Mouse (Mus musculus) stomach, embryonic 15.5 days (tissue): Measurements from ENCODE around the gene Klhdc7a. TPM values are rescaled to one million over a fixed set of nuclear protein-coding genes. Genes with fewer than 3 reads are reported as not detected.
A peak's percentile ranks its signal among the peaks of the same experiment; 100 is the strongest.

Source experiments
- ATAC-seq: fragments of 200-750 bp; cut with Nextera tagmentation; 2 replicates; pipeline ENCODE4 v1.8.0; 2017; ENCODE audit warnings: low read depth, moderate number of reproducible peaks, moderate TSS enrichment; ENCODE audit not compliant: insufficient read depth, low FRiP score
- H3K27ac ChIP-seq: fragments of 300-500 bp; sonication (generic); 2 replicates; pipeline ENCODE4 v1.5.1; 2015; ENCODE audit warnings: mild to moderate bottlenecking, inconsistent platforms
- H3K27me3 ChIP-seq: fragments of 300-500 bp; sonication (generic); replicated peaks from 2 replicates; pipeline ENCODE4 v1.6.1; 2015; ENCODE audit warnings: inconsistent platforms
- H3K36me3 ChIP-seq: fragments of 300-500 bp; sonication (generic); 2 replicates; pipeline ENCODE4 v1.6.1; 2015; ENCODE audit warnings: inconsistent platforms
- H3K4me1 ChIP-seq: fragments of 300-500 bp; sonication (generic); 2 replicates; pipeline ENCODE4 v1.6.1; 2015; ENCODE audit warnings: inconsistent platforms
- H3K4me2 ChIP-seq: fragments of 300-500 bp; sonication (generic); 2 replicates; pipeline ENCODE4 v1.6.1; 2015; ENCODE audit warnings: mild to moderate bottlenecking, inconsistent platforms
- H3K4me3 ChIP-seq: fragments of 300-500 bp; sonication (generic); replicated peaks from 2 replicates; pipeline ENCODE4 v1.5.1; 2015; ENCODE audit warnings: inconsistent platforms
- H3K9ac ChIP-seq: fragments of 300-500 bp; sonication (generic); 2 replicates; pipeline ENCODE4 v1.6.1; 2015; ENCODE audit warnings: inconsistent platforms
- H3K9me3 ChIP-seq: fragments of 300-500 bp; sonication (generic); 2 replicates; pipeline ENCODE4 v1.6.1; 2016; ENCODE audit warnings: inconsistent platforms
- WGBS: fragments of 180-500 bp; shearing (Covaris S2); methylation state at CpG from one replicate; pipeline ENCODE4 v1.1.7; 2015; 5-methylcytosine and 5-hydroxymethylcytosine counted together
- polyA plus RNA-seq: library from polyadenylated mRNA; unstranded; fragments of >200 nt; fragmentation: Nextera tagmentation; extraction: Ambion mirVana; gene quantifications from 2 replicates; pipeline ENCODE4 v1.2.1, GENCODE M21; 2015

Gene Klhdc7a
- 0.75 and 0.76 TPM in 2 replicates for polyA plus RNA-seq

GRCm38 (mm10) chr4:139967922-139968321 is at the start of gene Klhdc7a:
Gene Klhdc7a (minus strand): TSS chr4:139968026.
- H3K9ac ChIP-seq, result no peak within 1 kb of the TSS
- whole genome bisulfite sequencing, result 26% methylated on average over 4 of the region's 4 CpGs
- H3K27me3 ChIP-seq, result no peaks in the 10 kb centered on the region
- peak within 1 kb of the TSS; percentile 76 for H3K27ac ChIP-seq
- peak; percentile 54; the same call in 1 of the 2 replicates for ATAC-seq
- H3K4me2 ChIP-seq, result peak within 1 kb of the TSS; percentile 40
- H3K4me3 ChIP-seq, result no peak within 1 kb of the TSS
- peaks cover 10% of the 10 kb centered on the region; the same call in 1 of the 2 replicates for H3K4me1 ChIP-seq
- H3K36me3 ChIP-seq, result no peaks in the 10 kb centered on the region
- H3K9me3 ChIP-seq, result no peaks in the 10 kb centered on the region

DNA sequence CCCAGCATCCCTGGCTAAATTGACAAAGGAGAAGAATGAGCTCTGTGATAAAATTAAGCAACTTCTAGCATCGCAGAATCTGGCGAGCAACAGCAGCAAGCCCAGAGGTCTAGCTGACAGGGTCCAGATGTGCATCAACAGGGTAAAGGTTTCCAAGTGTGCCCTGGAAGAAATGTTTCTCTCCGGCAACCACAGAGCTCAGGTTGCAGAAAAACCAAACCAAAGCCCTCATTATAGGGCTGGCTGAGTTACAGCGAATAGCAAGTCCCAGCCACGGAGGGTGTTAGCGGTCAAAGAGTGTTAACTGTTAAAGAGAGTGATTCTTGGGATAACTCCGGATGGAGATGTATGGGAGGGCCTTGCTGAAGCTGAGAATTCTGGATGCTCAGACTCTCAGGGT is 48.1 kb upstream of the Klhdc7a start:
- no peaks in the 10 kb centered on the region for H3K4me1 ChIP-seq
- ATAC-seq, result no peak
- H3K9me3 ChIP-seq, result no peaks in the 10 kb centered on the region
- H3K9ac ChIP-seq, result no peak overlapping the region
- H3K4me3 ChIP-seq, result no peak overlapping the region
- no peaks in the 10 kb centered on the region for H3K36me3 ChIP-seq
- no peak overlapping the region for H3K27ac ChIP-seq
- WGBS, result 44% methylated on average over 7 of the region's 7 CpGs
- no peaks in the 10 kb centered on the region for H3K27me3 ChIP-seq
- no peak overlapping the region for H3K4me2 ChIP-seq

DNA sequence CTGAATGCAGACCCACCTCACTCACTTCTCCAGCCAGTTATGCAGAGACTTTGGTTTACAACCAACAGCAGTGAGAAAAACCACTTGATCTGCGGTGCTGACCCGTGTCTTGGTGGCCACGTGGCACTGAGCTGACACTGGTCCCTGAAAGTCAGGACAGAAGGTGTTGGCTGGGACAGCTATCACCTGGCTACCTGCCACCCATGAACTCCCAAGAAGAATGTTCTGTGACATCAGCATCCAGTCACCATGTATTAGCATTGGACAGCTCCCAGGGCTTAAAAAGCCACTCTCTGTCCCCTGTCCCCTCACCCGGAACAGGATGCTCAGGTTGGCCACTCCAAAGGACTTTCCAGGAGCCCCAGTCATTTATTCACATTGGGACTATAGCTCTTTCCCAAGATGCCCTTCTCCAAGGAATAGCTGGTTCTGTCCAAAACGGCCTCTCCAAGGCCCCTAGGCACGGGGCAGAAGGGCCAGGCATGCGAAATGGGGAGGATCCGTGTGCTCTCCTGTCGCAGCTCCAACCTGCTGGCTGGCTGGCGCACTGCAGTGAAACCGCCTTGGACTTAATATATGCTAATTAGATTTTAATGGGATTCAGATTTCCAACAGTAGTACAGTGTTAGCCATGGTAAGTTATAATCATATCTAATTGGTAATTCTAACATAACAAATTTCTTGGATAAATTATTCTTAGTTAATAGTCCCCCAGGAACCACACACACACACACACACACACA is 43.1 kb upstream of the Klhdc7a start:
- no peaks in the 10 kb centered on the region for H3K36me3 ChIP-seq
- no peak overlapping the region for H3K27ac ChIP-seq
- WGBS, result 70% methylated on average over 11 of the region's 11 CpGs
- H3K9ac ChIP-seq, result no peak overlapping the region
- H3K4me3 ChIP-seq, result no peak overlapping the region
- H3K27me3 ChIP-seq, result no peaks in the 10 kb centered on the region
- no peaks in the 10 kb centered on the region for H3K4me1 ChIP-seq
- no peak for ATAC-seq
- H3K4me2 ChIP-seq, result no peak overlapping the region
- H3K9me3 ChIP-seq, result no peaks in the 10 kb centered on the region

DNA sequence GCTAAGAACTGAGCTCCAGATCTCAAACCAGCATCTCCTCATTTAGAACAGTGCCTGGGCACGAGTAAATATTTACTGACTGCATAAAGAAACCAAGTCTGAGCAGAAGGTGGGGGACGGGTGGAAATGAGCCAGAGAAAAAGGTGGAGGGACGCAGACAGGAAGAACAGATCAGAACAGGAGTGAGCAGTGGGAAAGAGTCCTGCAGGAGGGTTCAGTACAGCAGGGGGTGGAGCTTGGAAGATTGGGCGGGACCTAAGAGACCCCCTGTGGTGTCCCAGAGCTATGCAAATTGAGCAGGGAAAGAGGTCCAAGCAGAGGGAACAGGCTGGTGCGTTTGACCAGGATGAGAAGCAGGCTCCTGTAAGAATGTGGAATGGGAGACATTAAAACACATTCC is 37.1 kb upstream of the Klhdc7a start:
- Histone ChIP-seq H3K27ac (peak overlapping the region; percentile 48; the same call in 1 of the 2 replicates), H3K9me3 (no peaks in the 10 kb centered on the region), H3K27me3 (peaks cover 28% of the 10 kb centered on the region; the same call in 1 of the 2 replicates), H3K36me3 (no peaks in the 10 kb centered on the region), H3K4me3 (peak overlapping the region; percentile 23), H3K4me2 (peak overlapping the region; percentile 57), H3K4me1 (0 out of 2 replicates have a peak, but pooled peaks cover 11% of the 10 kb centered on the region), H3K9ac (no peak overlapping the region)
- 0 out of 2 replicates have a peak, but pooled peaks have one; percentile 40 for ATAC-seq
- 10% methylated on average over 5 of the region's 5 CpGs for WGBS

DNA sequence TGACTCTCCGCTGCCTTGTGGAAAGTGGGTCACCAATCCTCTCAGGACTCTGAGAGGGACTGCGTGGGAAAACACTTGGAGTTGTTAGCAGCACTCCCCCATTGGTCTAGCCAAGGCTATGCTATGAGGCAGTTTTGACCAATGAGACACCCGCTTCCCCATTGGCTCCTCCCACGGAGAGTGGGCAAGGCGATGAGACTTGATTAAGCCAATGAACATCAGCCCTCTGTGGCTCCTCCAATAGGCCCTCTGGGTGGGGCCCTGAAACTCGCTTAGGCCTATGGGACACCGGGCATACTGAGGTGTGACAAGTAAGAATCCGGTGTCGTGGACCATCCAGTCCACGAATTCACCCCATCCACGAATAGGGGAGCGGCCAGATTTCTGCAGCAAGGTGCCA is 36.3 kb upstream of the Klhdc7a start:
- Histone ChIP-seq H3K4me3 (peak overlapping the region; percentile 23), H3K27ac (peak overlapping the region; percentile 48; the same call in 1 of the 2 replicates), H3K4me2 (peak overlapping the region; percentile 57), H3K27me3 (peaks cover 28% of the 10 kb centered on the region; the same call in 1 of the 2 replicates), H3K9me3 (no peaks in the 10 kb centered on the region), H3K9ac (no peak overlapping the region), H3K36me3 (no peaks in the 10 kb centered on the region), H3K4me1 (0 out of 2 replicates have a peak, but pooled peaks cover 11% of the 10 kb centered on the region)
- ATAC-seq, result peak; percentile 66; the same call in 1 of the 2 replicates
- 12% methylated on average over 12 of the region's 12 CpGs for WGBS

- H3K27ac ChIP-seq, result no peak overlapping the region
- no peak overlapping the region for H3K9ac ChIP-seq
- H3K27me3 ChIP-seq, result peaks cover 28% of the 10 kb centered on the region; the same call in 1 of the 2 replicates
- H3K4me2 ChIP-seq, result no peak overlapping the region
- H3K9me3 ChIP-seq, result no peaks in the 10 kb centered on the region
- 0 out of 2 replicates have a peak, but pooled peaks cover 11% of the 10 kb centered on the region for H3K4me1 ChIP-seq
- no peaks in the 10 kb centered on the region for H3K36me3 ChIP-seq
- no peak overlapping the region for H3K4me3 ChIP-seq
- no peak for ATAC-seq
- WGBS, result 21% methylated on average over 12 of the region's 12 CpGs
Measured at GRCm38 (mm10) chr4:140002069-140002468, 34.2 kb upstream of the Klhdc7a start.

DNA sequence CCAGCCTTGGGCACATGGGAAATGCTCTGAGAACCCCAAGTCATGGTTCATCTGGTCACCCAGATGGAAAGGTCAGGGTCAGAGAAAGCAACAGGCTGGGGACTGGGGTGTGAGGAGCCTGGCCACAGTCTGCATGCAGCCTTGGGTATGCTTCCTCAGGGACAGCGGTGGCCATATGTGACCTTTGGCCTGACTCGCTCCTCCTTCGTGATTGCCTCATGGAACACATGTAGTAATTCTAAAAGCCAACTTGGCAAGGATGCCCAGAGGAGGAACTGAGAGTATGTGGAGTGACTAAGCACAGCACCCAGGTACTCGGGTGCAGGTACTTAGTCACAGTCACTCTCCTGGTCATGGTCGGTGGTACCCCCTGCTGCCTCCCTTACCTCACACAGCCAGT is 33.1 kb upstream of the Klhdc7a start:
- no peak overlapping the region for H3K4me3 ChIP-seq
- no peaks in the 10 kb centered on the region for H3K36me3 ChIP-seq
- no peak overlapping the region for H3K9ac ChIP-seq
- peaks cover 28% of the 10 kb centered on the region; the same call in 1 of the 2 replicates for H3K27me3 ChIP-seq
- WGBS, result 76% methylated on average over 5 of the region's 5 CpGs
- H3K9me3 ChIP-seq, result no peaks in the 10 kb centered on the region
- H3K4me1 ChIP-seq, result 0 out of 2 replicates have a peak, but pooled peaks cover 11% of the 10 kb centered on the region
- no peak overlapping the region for H3K4me2 ChIP-seq
- no peak overlapping the region for H3K27ac ChIP-seq
- no peak for ATAC-seq

GRCm38 (mm10) chr4:139999033-139999432 is 31.2 kb upstream of the Klhdc7a start:
- 51% methylated on average over 7 of the region's 7 CpGs for WGBS
- Histone ChIP-seq H3K9me3 (no peaks in the 10 kb centered on the region), H3K4me3 (no peak overlapping the region), H3K4me1 (no peaks in the 10 kb centered on the region), H3K4me2 (no peak overlapping the region), H3K9ac (no peak overlapping the region), H3K36me3 (no peaks in the 10 kb centered on the region), H3K27ac (no peak overlapping the region), H3K27me3 (0 out of 2 replicates have a peak, but pooled peaks cover 22% of the 10 kb centered on the region)
- no peak for ATAC-seq

DNA sequence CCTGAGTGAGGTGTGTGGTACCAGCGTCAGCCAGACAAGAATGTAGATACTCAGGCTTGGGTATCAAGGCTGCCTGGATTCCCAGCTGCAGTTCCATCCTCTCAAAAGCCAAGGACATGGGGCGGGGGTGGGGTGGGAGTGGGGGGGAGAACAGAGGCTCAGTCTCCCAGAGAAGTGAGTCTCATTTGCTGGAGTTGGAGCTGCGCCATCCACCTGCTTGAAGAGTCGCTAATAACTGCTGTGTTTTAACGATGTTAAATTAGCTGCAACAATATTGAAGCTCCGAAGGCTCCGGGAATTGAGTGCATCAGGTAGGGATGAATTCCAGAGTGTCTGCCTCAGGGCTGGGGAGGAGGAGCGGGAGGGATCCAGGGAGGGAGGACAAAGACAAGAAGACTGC is 27.8 kb upstream of the Klhdc7a start:
- 61% methylated on average over 8 of the region's 8 CpGs for WGBS

DNA sequence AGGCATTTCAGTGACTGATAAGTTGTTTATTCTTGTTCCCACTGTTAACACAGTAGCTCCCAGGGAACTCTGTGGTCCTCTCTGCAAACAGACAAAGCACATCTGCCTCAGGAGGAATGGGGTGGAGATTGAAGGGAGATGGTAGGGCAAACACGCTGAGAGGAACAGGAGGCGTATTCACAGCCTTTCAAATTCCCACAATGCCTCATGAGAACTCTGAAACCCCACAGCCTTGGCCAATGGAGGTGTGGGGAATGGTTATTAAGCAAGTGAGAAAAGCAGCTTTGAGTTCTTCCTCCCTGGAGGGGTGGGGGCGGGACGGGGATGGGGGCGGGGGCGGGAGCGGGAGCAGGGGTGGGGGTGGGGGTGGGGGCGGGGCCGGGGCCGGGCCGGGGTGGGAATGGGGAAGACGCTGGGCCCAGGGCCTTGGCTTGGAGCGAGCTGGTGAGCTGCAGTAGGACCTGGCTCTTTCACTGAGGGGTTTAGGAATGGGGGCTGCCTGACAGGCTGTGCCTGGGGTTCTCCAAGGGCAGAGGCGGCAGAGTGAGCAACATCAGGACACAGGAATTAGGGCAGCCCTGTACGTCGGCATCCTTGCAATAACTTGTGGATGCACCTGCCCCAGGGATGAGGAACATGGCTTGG is 25.4 kb upstream of the Klhdc7a start:
- ATAC-seq, result no peak
- H3K9me3 ChIP-seq, result no peaks in the 10 kb centered on the region
- H3K27me3 ChIP-seq, result no peaks in the 10 kb centered on the region
- no peak overlapping the region for H3K4me2 ChIP-seq
- no peak overlapping the region for H3K4me3 ChIP-seq
- H3K9ac ChIP-seq, result no peak overlapping the region
- H3K27ac ChIP-seq, result no peak overlapping the region
- WGBS, result 17% methylated on average over 9 of the region's 16 CpGs
- 0 out of 2 replicates have a peak, but pooled peaks cover 7% of the 10 kb centered on the region for H3K4me1 ChIP-seq
- H3K36me3 ChIP-seq, result no peaks in the 10 kb centered on the region

More for the DNA sequence above, 27.8 kb upstream of the Klhdc7a start:
- Histone ChIP-seq H3K9ac (no peak overlapping the region), H3K27me3 (no peaks in the 10 kb centered on the region), H3K9me3 (no peaks in the 10 kb centered on the region), H3K4me2 (no peak overlapping the region), H3K36me3 (no peaks in the 10 kb centered on the region), H3K4me3 (no peak overlapping the region), H3K4me1 (0 out of 2 replicates have a peak, but pooled peaks cover 7% of the 10 kb centered on the region), H3K27ac (no peak overlapping the region)
- no peak for ATAC-seq

GRCm38 (mm10) chr4:139986913-139987312 is 19.1 kb upstream of the Klhdc7a start:
- ATAC-seq, result no peak
- H3K27ac ChIP-seq, result no peak overlapping the region
- H3K9ac ChIP-seq, result no peak overlapping the region
- H3K4me2 ChIP-seq, result no peak overlapping the region
- 47% methylated on average over 7 of the region's 7 CpGs for WGBS
- no peaks in the 10 kb centered on the region for H3K36me3 ChIP-seq
- no peak overlapping the region for H3K4me3 ChIP-seq
- no peaks in the 10 kb centered on the region for H3K9me3 ChIP-seq
- H3K4me1 ChIP-seq, result no peaks in the 10 kb centered on the region
- no peaks in the 10 kb centered on the region for H3K27me3 ChIP-seq

GRCm38 (mm10) chr4:139978716-139979115 is 10.9 kb upstream of the Klhdc7a start:
- Histone ChIP-seq H3K27ac (peak overlapping the region; percentile 75), H3K4me3 (no peak overlapping the region), H3K4me1 (peaks cover 12% of the 10 kb centered on the region; the same call in 1 of the 2 replicates), H3K9me3 (no peaks in the 10 kb centered on the region), H3K4me2 (no peak overlapping the region; the same call in 1 of the 2 replicates), H3K36me3 (no peaks in the 10 kb centered on the region), H3K9ac (no peak overlapping the region), H3K27me3 (no peaks in the 10 kb centered on the region)
- WGBS, result 30% methylated on average over 5 of the region's 5 CpGs
- ATAC-seq, result peak; percentile 82
